20 mouse cellular contexts compared by ENCODE assay signal in genomic region chr1:111020434-111021060, GRCm38 (mm10). TPM values are rescaled to one million over a fixed set of nuclear protein-coding genes. Genes with fewer than 3 reads are reported as not detected.
A peak's percentile ranks its signal among the peaks of the same experiment; 100 is the strongest.
DNase-seq lines count a peak whose midpoint lies in the region; ATAC-seq and TF ChIP-seq lines count a peak whose summit lies in the region.
"Had no signal": no experiment of that assay in that cellular context is flagged by ENCODE, and none has a peak within 500 bp of the region (broad histone marks: within the 10 kb centered on the region; RNA-seq: fewer than 3 reads in every experiment).

No protein-coding gene starts in this region.

- H3K27ac ChIP-seq in forebrain, embryonic 10.5 days: 0 out of 2 replicates have a peak overlapping the region, but pooled peaks have one; percentile 8
- H3K27ac ChIP-seq in forebrain, postnatal 0 days (ENCODE audit: low read depth, low read length): no peak overlapping the region
- H3K27ac ChIP-seq in layer of hippocampus, adult 2 months: peak overlapping the region; percentile 52
- H3K27ac ChIP-seq: gastrocnemius, adult 2 months; heart, adult 2 months; hindbrain, embryonic 15.5 days; limb, embryonic 12.5 days; liver, embryonic 15.5 days had no signal

- no peak for DNase-seq in forebrain, embryonic 10.5 days (ENCODE audit: extremely low spot score, low spot score)
- no peak for DNase-seq in forebrain, postnatal 0 days
- DNase-seq in layer of hippocampus, adult 2 months (ENCODE audit: low spot score in 2 of 2): peak in 1 of 2 experiments; percentile 7
- no peak for DNase-seq in layer of hippocampus, postnatal 25 days (ENCODE audit: extremely low spot score in 1 of 2, low spot score in 1 of 2)
- DNase-seq in embryo, embryonic 10 days (ENCODE audit: low spot score): peak; percentile 52
- peak; percentile 52 for DNase-seq in hindlimb bud, embryonic 11.5 days (ENCODE audit: extremely low spot score, low read depth, low spot score)
- DNase-seq in gastrocnemius, postnatal 10 days: no peak
- no peak for DNase-seq in neural tube, embryonic 10.5 days (ENCODE audit: extremely low spot score, low spot score)
- DNase-seq: adrenal gland, postnatal 14 days; cerebellum, postnatal 36 days; gastrocnemius, adult 2 months; heart, adult 2 months; kidney, adult 8-10 months; lung, postnatal 10 days; right cerebral cortex, postnatal 4 days had no signal

- H3K4me2 ChIP-seq in forebrain, postnatal 0 days (ENCODE audit: low read depth): no peak overlapping the region
- H3K4me2 ChIP-seq: hindbrain, embryonic 15.5 days; limb, embryonic 12.5 days; liver, embryonic 15.5 days had no signal

- no peak for ATAC-seq in forebrain, postnatal 0 days

- no peaks in the 10 kb centered on the region for H3K36me3 ChIP-seq in forebrain, embryonic 10.5 days (replicated peaks)
- no peaks in the 10 kb centered on the region for H3K36me3 ChIP-seq in forebrain, postnatal 0 days (ENCODE audit: insufficient read depth)
- H3K36me3 ChIP-seq: hindbrain, embryonic 15.5 days; limb, embryonic 12.5 days; liver, embryonic 15.5 days had no signal

- H3K9ac ChIP-seq in forebrain, postnatal 0 days: no peak overlapping the region
- H3K9ac ChIP-seq: hindbrain, embryonic 15.5 days; limb, embryonic 12.5 days; liver, embryonic 15.5 days had no signal

- H3K9me3 ChIP-seq in forebrain, embryonic 10.5 days: no peaks in the 10 kb centered on the region
- no peaks in the 10 kb centered on the region for H3K9me3 ChIP-seq in forebrain, postnatal 0 days (ENCODE audit: low read length)
- H3K9me3 ChIP-seq: hindbrain, embryonic 15.5 days; limb, embryonic 12.5 days; liver, embryonic 15.5 days had no signal

- peaks cover 5% of the 10 kb centered on the region for H3K4me1 ChIP-seq in forebrain, embryonic 10.5 days
- no peaks in the 10 kb centered on the region for H3K4me1 ChIP-seq in forebrain, postnatal 0 days (ENCODE audit: insufficient read depth)
- H3K4me1 ChIP-seq: hindbrain, embryonic 15.5 days; limb, embryonic 12.5 days; liver, embryonic 15.5 days had no signal

- TF ChIP-seq CTCF in forebrain, postnatal 0 days (IDR thresholded peaks at IDR 0.05; ENCODE audit: low read depth): no peak
- TF ChIP-seq CTCF in layer of hippocampus, adult 2 months (conservative IDR thresholded peaks at IDR 0.05): no peak

- 26% methylated on average over 3 of the region's 3 CpGs for WGBS in forebrain, embryonic 10.5 days
- WGBS in forebrain, postnatal 0 days: 18% methylated on average over 3 of the region's 3 CpGs

- H3K4me3 ChIP-seq in forebrain, embryonic 10.5 days: no peak overlapping the region
- H3K4me3 ChIP-seq in forebrain, postnatal 0 days (ENCODE audit: low read depth, low read length): no peak overlapping the region
- no peak overlapping the region for H3K4me3 ChIP-seq in layer of hippocampus, adult 2 months
- H3K4me3 ChIP-seq: erythroblast, embryonic 14.5 days; gastrocnemius, adult 2 months; heart, adult 2 months; hindbrain, embryonic 15.5 days; limb, embryonic 12.5 days; liver, embryonic 15.5 days had no signal

- H3K27me3 ChIP-seq in forebrain, embryonic 10.5 days (ENCODE audit: poor library complexity, severe bottlenecking): no peaks in the 10 kb centered on the region
- no peaks in the 10 kb centered on the region for H3K27me3 ChIP-seq in forebrain, postnatal 0 days (ENCODE audit: insufficient read depth, low read length)
- H3K27me3 ChIP-seq: CH12.LX; hindbrain, embryonic 15.5 days; limb, embryonic 12.5 days; liver, embryonic 15.5 days had no signal

RNA-seq across cellular contexts. Expression of gene Cdh19, which starts 43.2 kb away (rescaled TPM):
- 0.21 and 0.24 TPM in 2 replicates for polyA plus RNA-seq in forebrain, embryonic 10.5 days (2016; fragmentation: Nextera tagmentation; extraction: Ambion mirVana)
- total RNA-seq in forebrain, postnatal 0 days (2014; rRNA removed): 0.24 and 0.85 TPM in 2 replicates
- 0.38 and 0.39 TPM in 2 replicates for polyA plus RNA-seq in forebrain, postnatal 0 days (2015; fragmentation: Nextera tagmentation; extraction: Ambion mirVana)
- 1 to 10 TPM; 4.9 to 6.8 TPM for total RNA-seq in layer of hippocampus, adult 2 months (2021)
- 1 to 10 TPM; 2.6 to 4.6 TPM for total RNA-seq in layer of hippocampus, postnatal 25 days (2021)
- total RNA-seq in gastrocnemius, postnatal 10 days (2021): 1 to 10 TPM; 1.8 to 2.1 TPM
- total RNA-seq: CH12.LX had no signal
- polyA plus RNA-seq: erythroblast, embryonic 14.5 days; liver, embryonic 15.5 days had no signal

Comparison
In these comparisons a context has a peak if more than half of its experiments do, and no peak if none do; other contexts are left out.
1. DNase-seq: peak in embryo, embryonic 10 days (single experiment) and hindlimb bud, embryonic 11.5 days (single experiment); none in forebrain, embryonic 10.5 days (single experiment), forebrain, postnatal 0 days (single experiment), layer of hippocampus, postnatal 25 days (0 of 2), gastrocnemius, postnatal 10 days (single experiment) and neural tube, embryonic 10.5 days (single experiment).